Mouse (Mus musculus) testis, adult 2 months (tissue): ENCODE measurements at regions not wholly inside any gene's neighbourhood (a gene's known extent, or its start where the extent isn't known, plus 50 kb on each side); places are given as distances from the start of the nearest gene placed in this dataset.

ENCODE experiments used
- CTCF ChIP-seq: fragments of 200-500 bp; IDR thresholded peaks from 2 replicates; pipeline ENCODE4 v1.5.1; 2012; ENCODE audit warnings: low read depth, mild to moderate bottlenecking, inconsistent platforms, low read length, moderate library complexity; ENCODE audit not compliant: control insufficient read depth, insufficient read depth, insufficient replicate concordance
- POLR2A ChIP-seq: fragments of 200-500 bp; IDR thresholded peaks from 2 replicates; pipeline ENCODE4 v1.6.1; 2012; ENCODE audit warnings: low read depth, mild to moderate bottlenecking, inconsistent platforms, low read length, moderate library complexity; ENCODE audit not compliant: control insufficient read depth

DNA sequence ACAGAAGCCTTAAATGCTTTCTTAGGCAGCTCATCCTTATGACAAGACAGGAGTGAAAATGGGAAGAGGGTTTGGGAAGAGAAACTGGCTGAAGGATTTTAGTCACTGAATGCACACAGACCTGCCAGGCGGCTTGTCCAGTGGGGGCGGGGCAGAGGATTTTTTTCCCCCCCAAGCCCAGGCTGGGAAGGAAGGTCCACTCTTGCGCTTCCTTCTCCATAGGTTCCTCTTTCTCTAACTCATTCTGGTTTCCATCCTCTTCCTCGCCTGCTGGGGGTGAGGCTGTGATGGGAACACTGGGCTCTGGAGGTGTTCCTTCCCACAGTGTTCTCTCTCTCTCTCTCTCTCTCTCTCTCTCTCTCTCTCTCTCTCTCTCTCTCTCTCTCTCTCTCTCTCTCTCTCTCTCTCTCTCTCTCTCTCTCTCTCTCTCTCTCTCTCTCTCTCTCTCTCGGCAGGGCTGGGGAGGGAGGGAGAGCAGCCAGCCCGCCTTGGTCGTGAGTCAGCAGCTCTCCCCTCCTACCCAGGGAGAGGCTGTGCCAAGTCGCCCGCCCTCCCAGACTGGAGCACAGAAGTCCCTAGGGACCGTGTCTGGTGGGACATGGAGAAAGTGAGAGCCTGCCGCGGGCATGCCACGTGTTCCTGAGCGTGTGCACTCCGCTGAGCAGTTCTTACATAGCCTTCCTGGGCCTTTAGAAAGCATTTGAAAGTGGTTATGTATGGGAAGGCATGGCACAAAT, 150.0 kb downstream of the Kcnrg start:
- TF ChIP-seq CTCF: no peak
- TF ChIP-seq POLR2A: no peak
